Mouse (Mus musculus) midbrain, postnatal 0 days (tissue): ENCODE measurements around the gene Olfr683. TPM values are rescaled to one million over a fixed set of nuclear protein-coding genes. Genes with fewer than 3 reads are reported as not detected.
"Not testable (repeated sequence)": the region's sequence is repeated elsewhere in the genome, so short reads cannot be mapped to it uniquely, and the experiment has no call there.

ENCODE experiments used
- ATAC-seq: fragments of 200-750 bp; cut with Nextera tagmentation; 2 replicates; pipeline ENCODE4 v1.8.0; 2017; ENCODE audit warnings: moderate number of reproducible peaks, mild to moderate bottlenecking, moderate TSS enrichment, moderate library complexity; ENCODE audit not compliant: low FRiP score
- DNase-seq: peaks from one replicate; pipeline ENCODE4 v3.0.0-alpha.2; 2015; ENCODE audit warnings: low spot score
- H3K27ac ChIP-seq: fragments of 300-500 bp; sonication (generic); 2 replicates; pipeline ENCODE4 v1.5.1; 2014; ENCODE audit warnings: low read depth, mild to moderate bottlenecking, low read length, mixed read lengths
- H3K27me3 ChIP-seq: fragments of 300-500 bp; sonication (generic); 2 replicates; pipeline ENCODE4 v1.6.1; 2014; ENCODE audit warnings: low read length, control low read depth, mixed read lengths; ENCODE audit not compliant: insufficient read depth
- H3K36me3 ChIP-seq: fragments of 300-500 bp; sonication (generic); 2 replicates; pipeline ENCODE4 v1.6.1; 2014; ENCODE audit warnings: low read length, control low read depth, mixed read lengths; ENCODE audit not compliant: insufficient read depth
- H3K4me1 ChIP-seq: fragments of 300-500 bp; sonication (generic); 2 replicates; pipeline ENCODE4 v1.6.1; 2014; ENCODE audit warnings: mild to moderate bottlenecking, control low read depth, antibody characterized with exemption, low read length, mixed read lengths; ENCODE audit not compliant: insufficient read depth
- H3K4me2 ChIP-seq: fragments of 300-500 bp; sonication (generic); 2 replicates; pipeline ENCODE4 v1.6.1; 2014; ENCODE audit warnings: low read depth, mild to moderate bottlenecking, low read length, mixed read lengths; ENCODE audit not compliant: poor library complexity, severe bottlenecking
- H3K4me3 ChIP-seq: fragments of 300-500 bp; sonication (generic); 2 replicates; pipeline ENCODE4 v1.5.1; 2014; ENCODE audit warnings: low read depth, mild to moderate bottlenecking, low read length, moderate library complexity
- H3K9ac ChIP-seq: fragments of 300-500 bp; sonication (generic); replicated peaks from 2 replicates; pipeline ENCODE4 v1.6.1; 2014; ENCODE audit warnings: mild to moderate bottlenecking, low read length, moderate library complexity, mixed read lengths; ENCODE audit not compliant: poor library complexity, severe bottlenecking
- H3K9me3 ChIP-seq: fragments of 300-500 bp; sonication (generic); 2 replicates; pipeline ENCODE4 v1.6.1; 2016; ENCODE audit warnings: low read length, control low read depth
- CTCF ChIP-seq: IDR thresholded peaks from 2 replicates; pipeline ENCODE4 v1.5.1; 2016; ENCODE audit warnings: antibody characterized with exemption, mild to moderate bottlenecking
- WGBS: fragments of 180-500 bp; shearing (Covaris S2); extraction: QIAGEN DNeasy Blood & Tissue Kit; methylation state at CpG from one replicate; pipeline ENCODE4 v1.1.7; 2014; 5-methylcytosine and 5-hydroxymethylcytosine counted together
- polyA plus RNA-seq: library from polyadenylated mRNA; unstranded; fragments of >200 nt; fragmentation: Nextera tagmentation; extraction: Ambion mirVana; gene quantifications from 2 replicates; pipeline ENCODE4 v1.2.1, GENCODE M21; 2015
- total RNA-seq: library from RNA; depleted of rRNA; stranded (reverse); fragments of >200 nt; gene quantifications from 2 replicates; pipeline ENCODE4 v1.2.3, GENCODE M21; 2014; rRNA removed

The Olfr683 gene
- total RNA-seq (not detected in 2 replicates), polyA plus RNA-seq (not detected in 2 replicates)

DNA sequence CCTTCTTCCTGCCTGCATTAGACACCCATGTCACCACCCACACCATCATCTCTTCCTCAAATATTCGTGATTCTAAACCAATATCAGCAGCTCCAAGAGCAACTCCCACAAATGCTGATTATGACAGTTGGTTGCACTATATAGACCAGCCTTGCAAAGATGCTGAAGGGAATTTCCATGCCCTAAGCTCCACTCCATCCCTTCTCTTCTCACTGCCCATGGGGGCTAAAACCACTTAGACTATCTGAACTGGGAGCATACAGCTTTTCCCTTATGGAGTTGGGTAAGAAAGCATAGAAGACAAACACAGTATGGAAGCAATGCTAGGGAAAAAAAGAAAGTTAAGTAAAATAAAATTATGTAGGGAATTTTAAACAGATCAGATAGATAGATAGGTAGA is at the start of gene Olfr683:
TSS of gene Olfr683 (minus strand) at position 101 of the 400 bp plus-strand sequence.
- Histone ChIP-seq H3K4me1 (no peaks in the 10 kb centered on the region), H3K4me2 (no peak within 1 kb of the TSS), H3K9ac (no peak within 1 kb of the TSS), H3K9me3 (no peaks in the 10 kb centered on the region), H3K36me3 (no peaks in the 10 kb centered on the region), H3K27ac (no peak within 1 kb of the TSS), H3K27me3 (no peaks in the 10 kb centered on the region), H3K4me3 (no peak within 1 kb of the TSS)
- no peak for TF ChIP-seq CTCF
- ATAC-seq = no peak
- no peak for DNase-seq
- 79% methylated on average over 1 of the region's 1 CpGs for WGBS

DNA sequence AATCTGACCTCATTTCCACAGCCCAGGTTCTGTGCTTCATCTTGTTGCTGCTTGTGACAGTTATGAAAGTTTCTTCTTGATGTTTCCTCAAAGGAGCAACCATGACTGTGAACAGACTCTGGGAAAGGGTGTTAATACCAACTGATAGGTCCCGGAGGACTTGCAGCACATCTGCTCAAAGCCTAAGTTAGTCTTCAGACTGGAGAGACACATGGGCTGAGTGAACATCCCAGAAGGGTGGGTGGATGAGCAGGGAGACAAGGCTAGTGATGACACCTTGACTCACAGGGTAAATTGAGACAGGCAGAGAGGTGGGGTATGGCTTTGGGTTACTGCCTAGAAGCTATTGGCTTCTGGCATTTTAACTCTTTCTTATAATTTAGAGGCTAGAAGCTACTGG is 39.1 kb upstream of the Olfr683 start, which contains the start of gene Olfr685:
TSS of gene Olfr685 (minus strand) at position 101 of the 400 bp plus-strand sequence.
- H3K36me3 ChIP-seq = no peaks in the 10 kb centered on the region
- no peaks in the 10 kb centered on the region for H3K4me1 ChIP-seq
- 93% methylated on average over 1 of the region's 1 CpGs for WGBS
- no peak within 1 kb of the TSS for H3K9ac ChIP-seq
- no peak within 1 kb of the TSS for H3K4me3 ChIP-seq
- no peaks in the 10 kb centered on the region for H3K9me3 ChIP-seq
- no peak within 1 kb of the TSS for H3K27ac ChIP-seq
- no peak within 1 kb of the TSS for H3K4me2 ChIP-seq
- no peak for ATAC-seq
- peak; percentile 1 for DNase-seq
- no peak for TF ChIP-seq CTCF
- no peaks in the 10 kb centered on the region for H3K27me3 ChIP-seq

DNA sequence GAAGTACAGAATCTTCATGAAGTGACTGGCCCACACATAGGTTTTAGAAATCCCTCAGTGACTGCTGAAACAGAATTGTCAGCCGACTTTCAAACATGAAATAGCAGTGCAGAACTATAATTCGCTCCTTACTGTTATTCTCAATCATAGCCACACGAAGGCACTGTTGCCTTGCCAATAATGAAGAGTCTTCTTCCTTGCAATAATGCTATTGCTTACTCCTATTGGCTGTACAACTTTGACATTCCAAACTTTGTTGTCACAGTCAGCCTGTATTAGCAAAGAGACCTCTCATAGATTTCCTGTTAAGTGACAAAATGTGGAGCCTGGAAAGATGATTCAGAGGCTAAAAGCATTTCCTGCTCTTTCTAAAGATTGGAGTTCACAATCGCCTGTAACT is 24.0 kb upstream of the Olfr683 start:
- Histone ChIP-seq H3K9me3 (no peaks in the 10 kb centered on the region), H3K9ac (no peak overlapping the region), H3K27ac (no peak overlapping the region), H3K4me2 (no peak overlapping the region), H3K4me1 (no peaks in the 10 kb centered on the region), H3K36me3 (no peaks in the 10 kb centered on the region), H3K4me3 (no peak overlapping the region), H3K27me3 (no peaks in the 10 kb centered on the region)
- DNase-seq (peak; percentile 70), ATAC-seq (peak; percentile 54; the same call in 1 of the 2 replicates)
- WGBS = 46% methylated on average over 4 of the region's 4 CpGs
- TF ChIP-seq CTCF = peak; percentile 88

DNA sequence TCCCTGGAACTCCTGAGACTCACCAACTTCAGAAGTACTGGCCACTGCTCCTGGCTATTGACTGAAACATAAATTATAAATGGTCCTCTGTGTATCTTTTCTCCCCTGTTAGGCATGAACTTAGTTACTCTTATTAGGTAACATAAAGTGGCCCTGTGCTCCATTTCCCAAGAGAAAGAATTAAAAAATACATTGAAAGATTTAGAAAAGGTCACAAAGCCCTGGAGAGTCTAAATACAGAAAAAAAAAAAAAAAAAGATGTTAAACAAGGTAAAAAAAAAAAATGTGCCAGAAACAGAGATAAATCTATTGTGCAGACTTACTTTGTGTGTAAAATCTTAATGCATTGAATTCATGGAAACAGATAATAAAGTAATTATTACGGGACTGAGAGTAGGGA is 16.7 kb upstream of the Olfr683 start, which contains the start of gene Olfr684:
TSS of gene Olfr684 (minus strand) at position 101 of the 400 bp plus-strand sequence.
- Histone ChIP-seq H3K9ac (no peak within 1 kb of the TSS), H3K4me1 (no peaks in the 10 kb centered on the region), H3K36me3 (no peaks in the 10 kb centered on the region), H3K4me3 (no peak within 1 kb of the TSS), H3K4me2 (no peak within 1 kb of the TSS), H3K27me3 (no peaks in the 10 kb centered on the region), H3K9me3 (no peaks in the 10 kb centered on the region), H3K27ac (no peak within 1 kb of the TSS)
- WGBS = 75% methylated on average over 1 of the region's 1 CpGs
- ATAC-seq (no peak), DNase-seq (no peak)
- no peak for TF ChIP-seq CTCF

DNA sequence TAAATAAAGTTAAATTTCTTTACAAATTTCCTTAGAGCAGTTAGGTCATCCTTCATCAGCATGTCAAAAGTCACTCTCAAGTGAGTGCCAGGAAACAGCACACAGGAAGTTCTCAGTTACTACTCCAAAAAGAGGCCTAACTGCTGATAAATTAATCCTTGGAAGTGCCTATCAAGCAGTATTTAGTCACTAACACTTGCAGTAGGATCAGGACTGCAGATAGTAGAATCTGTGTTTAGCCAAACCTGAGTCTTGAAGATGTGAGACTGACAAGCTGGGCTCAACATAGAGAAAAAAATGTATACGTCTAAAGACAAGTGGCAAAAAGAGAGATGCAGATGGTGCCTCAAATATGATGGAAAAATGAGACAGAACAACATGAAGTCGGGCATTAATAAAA is 5.5 kb downstream of the Olfr683 start:
- 87% methylated on average over 2 of the region's 2 CpGs for WGBS
- Histone ChIP-seq H3K4me3 (no peak overlapping the region), H3K9me3 (no peaks in the 10 kb centered on the region)

DNA sequence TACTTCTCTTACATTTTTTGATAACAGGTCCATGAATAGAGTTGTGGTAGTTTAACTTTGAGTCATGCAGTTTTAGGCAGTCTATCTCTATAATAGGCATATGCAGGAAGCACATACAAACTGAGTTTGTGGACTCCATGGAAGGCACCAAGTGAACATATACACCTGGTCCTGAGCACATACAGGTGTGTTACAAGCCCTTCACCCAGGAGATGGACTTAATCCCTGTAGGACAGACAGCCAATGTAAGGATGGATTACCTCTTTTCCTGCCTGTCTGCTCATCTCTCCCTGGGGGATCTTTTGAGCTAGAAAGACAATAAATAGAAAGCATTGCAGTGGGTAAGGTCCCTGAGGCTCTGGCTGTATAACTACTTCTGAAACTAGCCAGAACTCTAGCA is 30.3 kb downstream of the Olfr683 start, which contains the start of gene Olfr681:
TSS of gene Olfr681 (plus strand) at position 301 of the 400 bp plus-strand sequence.
- Histone ChIP-seq H3K4me1 (no peaks in the 10 kb centered on the region), H3K9me3 (no peaks in the 10 kb centered on the region), H3K27ac (no peak within 1 kb of the TSS), H3K36me3 (no peaks in the 10 kb centered on the region), H3K9ac (no peak within 1 kb of the TSS), H3K4me3 (no peak within 1 kb of the TSS), H3K4me2 (no peak within 1 kb of the TSS), H3K27me3 (no peaks in the 10 kb centered on the region)
- TF ChIP-seq CTCF = no peak
- ATAC-seq (no peak), DNase-seq (no peak)

More for the DNA sequence above, 5.5 kb downstream of the Olfr683 start:
- H3K27me3 ChIP-seq = no peaks in the 10 kb centered on the region
- TF ChIP-seq CTCF = no peak
- no peaks in the 10 kb centered on the region for H3K36me3 ChIP-seq
- DNase-seq = no peak
- H3K4me1 ChIP-seq = no peaks in the 10 kb centered on the region
- no peak overlapping the region for H3K27ac ChIP-seq
- ATAC-seq = no peak
- no peak overlapping the region for H3K9ac ChIP-seq
- no peak overlapping the region for H3K4me2 ChIP-seq

DNA sequence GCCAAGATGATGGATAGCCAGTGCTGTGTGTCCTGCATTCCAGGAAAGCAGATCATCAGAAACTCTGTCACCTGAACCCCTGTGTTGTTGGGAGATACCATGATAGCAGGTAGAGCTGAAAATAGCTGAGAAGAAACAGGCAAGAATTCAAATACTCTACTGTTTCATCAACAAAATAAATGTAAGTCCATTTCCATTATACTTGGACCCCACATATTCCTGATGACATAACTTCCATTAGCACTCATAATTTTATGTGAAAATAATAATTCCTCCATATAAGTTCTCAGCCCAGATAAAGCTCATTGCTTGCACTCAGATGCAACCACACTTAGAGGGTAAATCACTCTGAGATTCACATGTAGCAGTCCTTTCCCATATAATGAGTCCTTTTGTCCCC is 54.1 kb downstream of the Olfr683 start, which contains the start of gene Olfr680-ps1:
TSS of gene Olfr680-ps1 (minus strand) at position 101 of the 400 bp plus-strand sequence.
- DNase-seq, H3K27me3 ChIP-seq, H3K4me3 ChIP-seq, ATAC-seq, H3K9me3 ChIP-seq, H3K36me3 ChIP-seq, H3K4me2 ChIP-seq, H3K9ac ChIP-seq, H3K4me1 ChIP-seq, H3K27ac ChIP-seq: not testable (repeated sequence)
